Mouse (Mus musculus): Measurements from ENCODE around the gene Fam129b. TPM values are rescaled to one million over a fixed set of nuclear protein-coding genes. Genes with fewer than 3 reads are reported as not detected.

Fam129b gene
- polyA plus RNA-seq, 2 experiments: 2.7 to 5.9 TPM

DNA sequence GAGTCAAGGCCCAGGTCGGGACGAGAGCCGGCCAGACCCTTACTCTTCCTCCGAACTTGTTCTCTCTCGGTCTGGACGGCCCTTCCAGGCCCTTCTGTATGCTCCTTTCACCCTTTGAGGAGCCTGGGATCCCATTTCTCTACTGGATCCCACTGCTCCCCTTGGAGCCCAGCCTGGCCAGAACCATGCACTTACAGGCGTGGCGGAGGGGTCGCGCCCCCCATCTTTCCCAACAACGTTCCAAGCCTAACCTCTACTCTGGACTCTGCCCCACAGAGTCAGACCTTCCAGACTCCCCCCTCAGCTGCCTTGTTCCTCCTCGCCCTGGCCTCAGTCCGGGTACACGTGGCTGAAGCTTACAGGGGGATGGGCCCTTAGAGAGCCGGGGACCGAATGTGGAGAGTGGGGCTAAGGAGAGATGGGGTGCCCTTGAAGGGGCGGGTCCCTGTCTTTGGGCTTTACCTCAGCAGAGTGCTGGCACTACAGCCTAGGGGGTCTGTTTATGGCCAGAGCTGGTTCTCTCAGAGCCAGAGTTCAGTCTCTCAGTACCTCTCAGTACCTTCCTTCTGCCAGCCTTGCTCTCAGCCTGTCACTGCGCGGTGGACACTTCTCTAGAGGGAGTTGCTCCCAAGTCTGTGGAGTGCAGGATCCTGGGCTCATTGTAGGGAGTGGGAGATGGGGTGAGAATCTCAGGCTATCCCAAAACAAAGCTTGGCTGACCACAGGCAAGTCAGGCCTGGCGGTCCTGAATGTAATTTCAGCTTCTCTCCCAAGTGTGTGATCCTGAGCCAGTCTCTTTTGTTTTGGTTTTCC is 782 bp downstream of the Fam129b start:
- DNase-seq (ENCODE audit: low read depth in 3 of 3, low spot score in 3 of 3) (no peak), ATAC-seq (ENCODE audit: insufficient read depth) (peak; percentile 19; the same call in 1 of the 2 replicates)
- Histone ChIP-seq H3K9ac (replicated peaks) (peak overlapping the region; percentile 23), H3K27ac (no peak overlapping the region), H3K4me3 (ENCODE audit: insufficient read depth in 1 of 2, low read depth in 2 of 2, low read length in 2 of 2) (peak overlapping the region; percentile 60 to 67), H3K4me1 (replicated peaks; ENCODE audit: control insufficient read depth in 2 of 2, insufficient read depth in 2 of 2, low read length in 1 of 2) (peaks cover 6 to 23% of the 10 kb centered on the region in 2 experiments), H3K9me3 (ENCODE audit: control insufficient read depth, low read length) (no peaks in the 10 kb centered on the region), H3K36me3 (replicated peaks; ENCODE audit: control insufficient read depth, insufficient read depth, low read depth) (no peaks in the 10 kb centered on the region), H3K27me3 (ENCODE audit: control insufficient read depth, insufficient read depth, low read length) (no peaks in the 10 kb centered on the region; the same call in 1 of the 2 replicates), H3K4me2 (ENCODE audit: low read depth) (peak overlapping the region; percentile 79)
- TF ChIP-seq CTCF (IDR thresholded peaks at IDR 0.05; ENCODE audit: low read depth) (0 out of 2 replicates have a peak, but pooled peaks have one; percentile 3), EP300 (IDR thresholded peaks at IDR 0.05; ENCODE audit: low read depth) (no peak)
- 7% methylated on average over 20 of the region's 20 CpGs for WGBS (ENCODE audit: insufficient replicate concordance)

- no peak for DNase-seq (ENCODE audit: low read depth in 3 of 3, low spot score in 3 of 3)
- ATAC-seq (ENCODE audit: insufficient read depth): no peak
- no peak overlapping the region for H3K9ac ChIP-seq (replicated peaks)
- H3K27ac ChIP-seq: no peak overlapping the region
- TF ChIP-seq CTCF (IDR thresholded peaks at IDR 0.05; ENCODE audit: low read depth) (no peak), EP300 (IDR thresholded peaks at IDR 0.05; ENCODE audit: low read depth) (no peak)
- peaks cover 6 to 27% of the 10 kb centered on the region in 2 experiments for H3K4me1 ChIP-seq (replicated peaks; ENCODE audit: control insufficient read depth in 2 of 2, insufficient read depth in 2 of 2, low read length in 1 of 2)
- H3K4me3 ChIP-seq (ENCODE audit: insufficient read depth in 1 of 2, low read depth in 2 of 2, low read length in 2 of 2): peak overlapping the region; percentile 60 to 67; a peak in 3 of 4 replicates
- WGBS (ENCODE audit: insufficient replicate concordance): 31% methylated on average over 5 of the region's 5 CpGs
- no peaks in the 10 kb centered on the region for H3K36me3 ChIP-seq (replicated peaks; ENCODE audit: control insufficient read depth, insufficient read depth, low read depth)
- no peaks in the 10 kb centered on the region for H3K9me3 ChIP-seq (ENCODE audit: control insufficient read depth, low read length)
- no peaks in the 10 kb centered on the region; the same call in 1 of the 2 replicates for H3K27me3 ChIP-seq (ENCODE audit: control insufficient read depth, insufficient read depth, low read length)
- H3K4me2 ChIP-seq (ENCODE audit: low read depth): peak overlapping the region; percentile 79
Measured at GRCm38 (mm10) chr2:32877303-32877702, 1.4 kb downstream of the Fam129b start.

GRCm38 (mm10) chr2:32877761-32878393 is 2.0 kb downstream of the Fam129b start:
- no peak overlapping the region for H3K4me3 ChIP-seq (ENCODE audit: insufficient read depth in 1 of 2, low read depth in 2 of 2, low read length in 2 of 2)
- no peaks in the 10 kb centered on the region for H3K36me3 ChIP-seq (replicated peaks; ENCODE audit: control insufficient read depth, insufficient read depth, low read depth)
- no peak for ATAC-seq (ENCODE audit: insufficient read depth)
- H3K4me2 ChIP-seq (ENCODE audit: low read depth): peak overlapping the region; percentile 79
- H3K4me1 ChIP-seq (replicated peaks; ENCODE audit: control insufficient read depth in 2 of 2, insufficient read depth in 2 of 2, low read length in 1 of 2): peaks cover 6 to 28% of the 10 kb centered on the region in 2 experiments
- WGBS (ENCODE audit: insufficient replicate concordance): 58% methylated on average over 6 of the region's 6 CpGs
- H3K9me3 ChIP-seq (ENCODE audit: control insufficient read depth, low read length): no peaks in the 10 kb centered on the region
- no peak overlapping the region for H3K27ac ChIP-seq
- TF ChIP-seq EP300 (IDR thresholded peaks at IDR 0.05; ENCODE audit: low read depth): no peak
- no peak for TF ChIP-seq CTCF (IDR thresholded peaks at IDR 0.05; ENCODE audit: low read depth)
- DNase-seq (ENCODE audit: low read depth in 3 of 3, low spot score in 3 of 3): no peak
- H3K27me3 ChIP-seq (ENCODE audit: control insufficient read depth, insufficient read depth, low read length): no peaks in the 10 kb centered on the region; the same call in 1 of the 2 replicates
- H3K9ac ChIP-seq (replicated peaks): no peak overlapping the region

DNA sequence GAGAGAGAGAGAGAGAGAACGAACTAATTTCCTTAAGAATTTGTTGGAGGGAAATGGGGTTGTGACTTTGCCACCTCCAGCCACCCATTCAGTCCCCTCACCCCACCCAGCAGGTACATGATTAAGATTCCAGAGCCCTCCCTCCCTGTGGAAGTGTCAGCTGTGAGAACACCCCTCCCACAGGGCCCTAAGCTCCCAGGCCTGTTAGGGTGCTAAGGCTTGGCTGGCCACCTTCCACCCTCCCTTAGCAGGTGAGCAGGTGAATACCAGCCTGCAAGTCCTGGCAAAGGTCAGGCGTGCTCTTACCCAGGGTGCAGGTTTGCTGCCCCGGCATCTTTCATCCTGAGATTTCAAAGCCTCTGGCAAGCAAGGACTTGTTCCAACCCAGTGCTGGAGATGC is 2.5 kb downstream of the Fam129b start:
- TF ChIP-seq EP300 (IDR thresholded peaks at IDR 0.05; ENCODE audit: low read depth) (no peak), CTCF (IDR thresholded peaks at IDR 0.05; ENCODE audit: low read depth) (no peak)
- Histone ChIP-seq H3K4me3 (ENCODE audit: insufficient read depth in 1 of 2, low read depth in 2 of 2, low read length in 2 of 2) (no peak overlapping the region), H3K9ac (replicated peaks) (no peak overlapping the region), H3K27me3 (ENCODE audit: control insufficient read depth, insufficient read depth, low read length) (no peaks in the 10 kb centered on the region; the same call in 1 of the 2 replicates), H3K27ac (no peak overlapping the region), H3K36me3 (replicated peaks; ENCODE audit: control insufficient read depth, insufficient read depth, low read depth) (no peaks in the 10 kb centered on the region), H3K4me1 (replicated peaks; ENCODE audit: control insufficient read depth in 2 of 2, insufficient read depth in 2 of 2, low read length in 1 of 2) (peaks cover 6 to 30% of the 10 kb centered on the region in 2 experiments), H3K9me3 (ENCODE audit: control insufficient read depth, low read length) (no peaks in the 10 kb centered on the region), H3K4me2 (ENCODE audit: low read depth) (no peak overlapping the region)
- 63% methylated on average over 3 of the region's 3 CpGs for WGBS (ENCODE audit: insufficient replicate concordance)
- no peak for ATAC-seq (ENCODE audit: insufficient read depth)
- no peak for DNase-seq (ENCODE audit: low read depth in 3 of 3, low spot score in 3 of 3)

DNA sequence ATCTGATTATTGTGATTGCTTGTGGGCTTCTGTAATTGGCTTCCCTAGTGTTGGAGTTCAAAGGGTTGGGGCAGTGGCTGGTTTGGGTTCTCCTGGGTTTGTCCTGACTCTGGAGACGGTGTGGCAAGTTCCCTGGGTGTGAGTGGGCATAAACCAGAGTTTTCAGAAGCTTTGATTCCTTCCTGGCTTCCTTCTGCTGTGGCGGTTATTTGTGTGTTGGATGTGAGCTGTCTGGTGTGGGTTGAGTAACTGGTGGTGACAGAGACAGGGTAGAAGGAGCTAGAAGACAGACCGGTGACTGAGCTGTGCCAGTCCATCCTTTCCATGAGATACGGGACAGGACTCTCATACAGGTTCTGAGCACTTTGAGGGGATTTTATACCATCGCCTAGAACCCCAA is 3.7 kb downstream of the Fam129b start:
- 52% methylated on average over 5 of the region's 5 CpGs for WGBS (ENCODE audit: insufficient replicate concordance)
- no peak overlapping the region for H3K4me3 ChIP-seq (ENCODE audit: insufficient read depth in 1 of 2, low read depth in 2 of 2, low read length in 2 of 2)
- no peaks in the 10 kb centered on the region for H3K9me3 ChIP-seq (ENCODE audit: control insufficient read depth, low read length)
- H3K9ac ChIP-seq (replicated peaks): no peak overlapping the region
- H3K27me3 ChIP-seq (ENCODE audit: control insufficient read depth, insufficient read depth, low read length): no peaks in the 10 kb centered on the region; the same call in 1 of the 2 replicates
- H3K4me1 ChIP-seq (replicated peaks; ENCODE audit: control insufficient read depth in 2 of 2, insufficient read depth in 2 of 2, low read length in 1 of 2): peaks cover 6 to 30% of the 10 kb centered on the region in 2 experiments
- TF ChIP-seq EP300 (IDR thresholded peaks at IDR 0.05; ENCODE audit: low read depth) (no peak), CTCF (IDR thresholded peaks at IDR 0.05; ENCODE audit: low read depth) (no peak)
- H3K4me2 ChIP-seq (ENCODE audit: low read depth): no peak overlapping the region
- ATAC-seq (ENCODE audit: insufficient read depth): no peak
- DNase-seq (ENCODE audit: low read depth in 3 of 3, low spot score in 3 of 3): no peak
- no peaks in the 10 kb centered on the region for H3K36me3 ChIP-seq (replicated peaks; ENCODE audit: control insufficient read depth, insufficient read depth, low read depth)
- H3K27ac ChIP-seq: no peak overlapping the region

Data from liver, embryonic 14.5 days (tissue).